Mouse (Mus musculus) neural tube, embryonic 11.5 days (tissue): Measurements from ENCODE around the gene Nfia. TPM values are rescaled to one million over a fixed set of nuclear protein-coding genes. Genes with fewer than 3 reads are reported as not detected.

Experiments
- ATAC-seq: fragments of 200-750 bp; cut with Nextera tagmentation; 2 replicates; pipeline ENCODE4 v1.8.0; 2017; ENCODE audit warnings: moderate number of reproducible peaks, mild to moderate bottlenecking, moderate TSS enrichment, moderate library complexity; ENCODE audit not compliant: insufficient read depth, low FRiP score, low TSS enrichment
- DNase-seq: peaks from one replicate; pipeline ENCODE4 v3.0.0-alpha.2; 2015; ENCODE audit warnings: low spot score
- H3K27ac ChIP-seq: fragments of 300-500 bp; sonication (generic); 2 replicates; pipeline ENCODE4 v1.5.1; 2014; ENCODE audit warnings: low read depth, mild to moderate bottlenecking, low read length
- H3K27me3 ChIP-seq: fragments of 300-500 bp; sonication (generic); 2 replicates; pipeline ENCODE4 v1.6.1; 2014; ENCODE audit warnings: mild to moderate bottlenecking, low read length, mixed read lengths; ENCODE audit not compliant: control insufficient read depth, insufficient read depth
- H3K36me3 ChIP-seq: fragments of 300-500 bp; sonication (generic); 2 replicates; pipeline ENCODE4 v1.6.1; 2014; ENCODE audit warnings: mild to moderate bottlenecking, low read length, moderate library complexity, mixed read lengths; ENCODE audit not compliant: control insufficient read depth, insufficient read depth
- H3K4me1 ChIP-seq: fragments of 300-500 bp; sonication (generic); 2 replicates; pipeline ENCODE4 v1.6.1; 2014; ENCODE audit warnings: low read length, mixed read lengths; ENCODE audit not compliant: control insufficient read depth, insufficient read depth
- H3K4me2 ChIP-seq: fragments of 300-500 bp; sonication (generic); 2 replicates; pipeline ENCODE4 v1.6.1; 2014; ENCODE audit warnings: low read depth, mild to moderate bottlenecking, moderate library complexity
- H3K4me3 ChIP-seq: fragments of 300-500 bp; sonication (generic); 2 replicates; pipeline ENCODE4 v1.5.1; 2014; ENCODE audit warnings: low read depth, low read length
- H3K9ac ChIP-seq: fragments of 300-500 bp; sonication (generic); 2 replicates; pipeline ENCODE4 v1.6.1; 2014; ENCODE audit warnings: mild to moderate bottlenecking, low read length
- H3K9me3 ChIP-seq: fragments of 300-500 bp; sonication (generic); 2 replicates; pipeline ENCODE4 v1.6.1; 2016; ENCODE audit warnings: low read length; ENCODE audit not compliant: control insufficient read depth
- WGBS: fragments of 180-500 bp; shearing (Covaris S2); extraction: QIAGEN DNeasy Blood & Tissue Kit; methylation state at CpG from one replicate; pipeline ENCODE4 v1.1.7; 2014; 5-methylcytosine and 5-hydroxymethylcytosine counted together
- polyA plus RNA-seq: library from polyadenylated mRNA; unstranded; fragments of >200 nt; fragmentation: Nextera tagmentation; extraction: Ambion mirVana; gene quantifications from 2 replicates; pipeline ENCODE4 v1.2.1, GENCODE M21; 2014

Nfia gene
- polyA plus RNA-seq, 1 experiment from 2014 or later, result 29.0 TPM

- H3K27ac ChIP-seq, result no peak overlapping the region
- H3K4me1 ChIP-seq, result peaks cover 11% of the 10 kb centered on the region; the same call in 1 of the 2 replicates
- no peaks in the 10 kb centered on the region for H3K36me3 ChIP-seq
- H3K4me3 ChIP-seq, result no peak overlapping the region
- ATAC-seq (no peak), DNase-seq (no peak)
- H3K4me2 ChIP-seq, result no peak overlapping the region
- no peaks in the 10 kb centered on the region for H3K9me3 ChIP-seq
- no peak overlapping the region for H3K9ac ChIP-seq
- H3K27me3 ChIP-seq, result 0 out of 2 replicates have a peak, but pooled peaks cover under 1% of the 10 kb centered on the region
- no CpG with 5 or more reads among the region's 1 CpGs for WGBS
Observed at GRCm38 (mm10) chr4:97769861-97770260, 2.7 kb upstream of the Nfia start.

GRCm38 (mm10) chr4:97771426-97771825, 1.1 kb upstream of the Nfia start:
- peak overlapping the region; percentile 67 for H3K4me2 ChIP-seq
- 17% methylated on average over 5 of the region's 5 CpGs for WGBS
- ATAC-seq (no peak), DNase-seq (no peak)
- peak overlapping the region; percentile 83 for H3K27ac ChIP-seq
- H3K9ac ChIP-seq, result peak overlapping the region; percentile 56
- H3K4me1 ChIP-seq, result peaks cover 17% of the 10 kb centered on the region; the same call in 1 of the 2 replicates
- no peaks in the 10 kb centered on the region for H3K36me3 ChIP-seq
- peak overlapping the region; percentile 39 for H3K4me3 ChIP-seq
- H3K27me3 ChIP-seq, result peaks cover 9% of the 10 kb centered on the region; the same call in 1 of the 2 replicates
- H3K9me3 ChIP-seq, result no peaks in the 10 kb centered on the region

GRCm38 (mm10) chr4:97772084-97772484, 450 bp upstream of the Nfia start:
- H3K9ac ChIP-seq, result peak overlapping the region; percentile 56

GRCm38 (mm10) chr4:97773110-97773593, 618 bp downstream of the Nfia start:
- no peaks in the 10 kb centered on the region for H3K9me3 ChIP-seq
- ATAC-seq, result peak; percentile 66
- H3K4me3 ChIP-seq, result peak overlapping the region; percentile 39
- peak overlapping the region; percentile 84; the same call in 1 of the 2 replicates for H3K27ac ChIP-seq
- H3K36me3 ChIP-seq, result no peaks in the 10 kb centered on the region
- peaks cover 9% of the 10 kb centered on the region; the same call in 1 of the 2 replicates for H3K27me3 ChIP-seq
- DNase-seq, result peak; percentile 87
- 0% methylated on average over 14 of the region's 14 CpGs for WGBS
- peaks cover 24% of the 10 kb centered on the region; the same call in 1 of the 2 replicates for H3K4me1 ChIP-seq
- H3K9ac ChIP-seq, result no peak overlapping the region
- peak overlapping the region; percentile 67 for H3K4me2 ChIP-seq

More at GRCm38 (mm10) chr4:97772084-97772484, 450 bp upstream of the Nfia start:
- Histone ChIP-seq H3K36me3 (no peaks in the 10 kb centered on the region), H3K4me2 (peak overlapping the region; percentile 67), H3K4me3 (peak overlapping the region; percentile 39), H3K27ac (peak overlapping the region; percentile 84), H3K9me3 (no peaks in the 10 kb centered on the region), H3K27me3 (peaks cover 9% of the 10 kb centered on the region; the same call in 1 of the 2 replicates), H3K4me1 (peaks cover 23% of the 10 kb centered on the region; the same call in 1 of the 2 replicates)
- ATAC-seq (peak; percentile 93), DNase-seq (peak; percentile 98)
- 0% methylated on average over 25 of the region's 25 CpGs for WGBS

DNA sequence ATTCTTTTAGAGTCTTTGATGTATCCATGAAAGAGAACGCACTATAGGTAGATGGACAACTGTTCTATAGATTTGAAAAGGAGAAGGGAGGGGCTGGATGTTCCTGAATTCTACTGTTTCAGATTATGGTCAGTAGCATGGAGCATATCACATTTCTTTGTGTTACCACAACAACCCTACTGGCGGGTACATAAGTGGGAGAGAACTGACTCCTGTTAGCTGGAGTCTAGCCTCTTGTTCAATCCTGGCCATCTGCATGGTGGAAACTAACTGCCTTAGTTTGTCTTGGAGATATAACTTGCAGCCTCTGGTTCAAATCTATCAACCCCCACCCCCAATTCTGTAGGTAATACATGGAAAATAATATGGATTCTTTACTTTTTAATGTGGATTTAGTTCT, 1.3 kb downstream of the Nfia start:
- Histone ChIP-seq H3K4me2 (peak overlapping the region; percentile 16), H3K27ac (no peak overlapping the region; the same call in 1 of the 2 replicates), H3K4me3 (no peak overlapping the region), H3K4me1 (peaks cover 24% of the 10 kb centered on the region; the same call in 1 of the 2 replicates), H3K9ac (no peak overlapping the region), H3K36me3 (no peaks in the 10 kb centered on the region), H3K27me3 (peaks cover 9% of the 10 kb centered on the region; the same call in 1 of the 2 replicates), H3K9me3 (no peaks in the 10 kb centered on the region)
- no peak for ATAC-seq
- 63% methylated on average over 2 of the region's 2 CpGs for WGBS
- DNase-seq, result no peak

DNA sequence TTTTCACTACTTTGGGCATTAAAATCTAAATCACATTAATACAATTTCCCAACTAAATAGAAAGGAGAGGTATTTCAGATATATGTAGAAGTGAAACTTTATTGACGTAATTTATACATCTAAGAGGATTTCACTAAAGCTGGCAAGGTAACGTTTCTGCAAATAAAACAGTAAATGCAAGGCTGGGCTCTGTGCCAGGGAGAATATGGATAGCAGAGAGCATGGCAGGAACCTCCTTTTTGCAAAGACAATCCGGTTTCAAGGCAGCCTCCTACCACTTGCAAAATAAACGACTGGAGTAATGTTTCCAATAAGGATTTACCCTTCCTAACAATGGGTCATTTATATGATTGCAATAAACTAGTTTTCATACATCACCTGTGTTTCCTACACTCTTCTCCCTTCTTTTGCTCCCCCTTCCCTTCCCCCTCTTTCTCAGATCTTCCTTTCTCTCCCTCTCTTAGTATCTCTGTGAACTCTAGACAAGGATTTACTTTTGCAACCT, 2.0 kb downstream of the Nfia start:
- 15% methylated on average over 4 of the region's 4 CpGs for WGBS
- Histone ChIP-seq H3K4me1 (peaks cover 25% of the 10 kb centered on the region; the same call in 1 of the 2 replicates), H3K4me2 (peak overlapping the region; percentile 45), H3K27me3 (peaks cover 9% of the 10 kb centered on the region; the same call in 1 of the 2 replicates), H3K9ac (no peak overlapping the region), H3K4me3 (no peak overlapping the region), H3K27ac (peak overlapping the region; percentile 36; the same call in 1 of the 2 replicates), H3K9me3 (no peaks in the 10 kb centered on the region), H3K36me3 (no peaks in the 10 kb centered on the region)
- ATAC-seq, result no peak
- DNase-seq, result no peak

- peak overlapping the region; percentile 19; the same call in 1 of the 2 replicates for H3K4me3 ChIP-seq
- peak; percentile 81 for DNase-seq
- H3K27ac ChIP-seq, result peak overlapping the region; percentile 36; the same call in 1 of the 2 replicates
- peak overlapping the region; percentile 45 for H3K4me2 ChIP-seq
- H3K9ac ChIP-seq, result no peak overlapping the region
- H3K36me3 ChIP-seq, result no peaks in the 10 kb centered on the region
- H3K4me1 ChIP-seq, result peaks cover 28% of the 10 kb centered on the region; the same call in 1 of the 2 replicates
- no peak for ATAC-seq
- WGBS, result under 1% methylated on average over 13 of the region's 13 CpGs
- H3K9me3 ChIP-seq, result no peaks in the 10 kb centered on the region
- H3K27me3 ChIP-seq, result peaks cover 9% of the 10 kb centered on the region; the same call in 1 of the 2 replicates
Observed at GRCm38 (mm10) chr4:97775059-97775458, 2.5 kb downstream of the Nfia start.

- no peak for ATAC-seq
- H3K4me3 ChIP-seq, result peak overlapping the region; percentile 19
- H3K36me3 ChIP-seq, result no peaks in the 10 kb centered on the region
- peak overlapping the region; percentile 45 for H3K4me2 ChIP-seq
- H3K27me3 ChIP-seq, result peaks cover 9% of the 10 kb centered on the region; the same call in 1 of the 2 replicates
- H3K9me3 ChIP-seq, result no peaks in the 10 kb centered on the region
- H3K9ac ChIP-seq, result peak overlapping the region; percentile 29; the same call in 1 of the 2 replicates
- WGBS, result under 1% methylated on average over 20 of the region's 20 CpGs
- H3K4me1 ChIP-seq, result peaks cover 28% of the 10 kb centered on the region; the same call in 1 of the 2 replicates
- H3K27ac ChIP-seq, result no peak overlapping the region
- DNase-seq, result peak; percentile 30
Observed at GRCm38 (mm10) chr4:97775494-97776265, 3.1 kb downstream of the Nfia start.
